Mouse (Mus musculus): ENCODE results near the gene Mast2. TPM values are rescaled to one million over a fixed set of nuclear protein-coding genes. Genes with fewer than 3 reads are reported as not detected.

Gene Mast2
- polyA plus RNA-seq, 1 experiment, result 45.1 TPM

GRCm38 (mm10) chr4:116336294-116336693, 127.7 kb downstream of the Mast2 start:
- TF ChIP-seq CTCF (conservative IDR thresholded peaks at IDR 0.05; ENCODE audit: insufficient read depth, insufficient read length, low read depth, low read length) (no peak), POLR2A (IDR thresholded peaks at IDR 0.05; ENCODE audit: low read depth, low read length) (no peak)
- no peaks in the 10 kb centered on the region for H3K27me3 ChIP-seq (replicated peaks; ENCODE audit: control insufficient read depth, insufficient read depth, low read length)

GRCm38 (mm10) chr4:116329256-116329655, 134.7 kb downstream of the Mast2 start:
- 95% methylated on average over 3 of the region's 3 CpGs for WGBS
- Histone ChIP-seq H3K27ac (ENCODE audit: insufficient read depth, low read depth, low read length) (no peak overlapping the region), H3K36me3 (ENCODE audit: control insufficient read depth, insufficient read depth, low read length) (no peaks in the 10 kb centered on the region), H3K4me1 (ENCODE audit: control insufficient read depth, insufficient read depth, low read length) (no peaks in the 10 kb centered on the region), H3K4me3 (ENCODE audit: insufficient read depth, low read depth, low read length) (no peak overlapping the region), H3K27me3 (replicated peaks; ENCODE audit: control insufficient read depth, insufficient read depth, low read length) (no peaks in the 10 kb centered on the region)
- no peak for TF ChIP-seq CTCF (conservative IDR thresholded peaks at IDR 0.05; ENCODE audit: insufficient read depth, insufficient read length, low read depth, low read length)
- TF ChIP-seq POLR2A (IDR thresholded peaks at IDR 0.05; ENCODE audit: low read depth, low read length), result no peak
- DNase-seq, result no peak

More at GRCm38 (mm10) chr4:116336294-116336693, 127.7 kb downstream of the Mast2 start:
- 95% methylated on average over 1 of the region's 1 CpGs for WGBS
- no peaks in the 10 kb centered on the region for H3K4me1 ChIP-seq (ENCODE audit: control insufficient read depth, insufficient read depth, low read length)
- H3K4me3 ChIP-seq (ENCODE audit: insufficient read depth, low read depth, low read length), result no peak overlapping the region
- H3K36me3 ChIP-seq (ENCODE audit: control insufficient read depth, insufficient read depth, low read length), result no peaks in the 10 kb centered on the region
- DNase-seq, result no peak
- no peak overlapping the region for H3K27ac ChIP-seq (ENCODE audit: insufficient read depth, low read depth, low read length)

GRCm38 (mm10) chr4:116322127-116322526, 141.9 kb downstream of the Mast2 start:
- Histone ChIP-seq H3K4me3 (ENCODE audit: insufficient read depth, low read depth, low read length) (no peak overlapping the region), H3K4me1 (ENCODE audit: control insufficient read depth, insufficient read depth, low read length) (no peaks in the 10 kb centered on the region), H3K27me3 (replicated peaks; ENCODE audit: control insufficient read depth, insufficient read depth, low read length) (no peaks in the 10 kb centered on the region), H3K27ac (ENCODE audit: insufficient read depth, low read depth, low read length) (no peak overlapping the region), H3K36me3 (ENCODE audit: control insufficient read depth, insufficient read depth, low read length) (no peaks in the 10 kb centered on the region)
- TF ChIP-seq CTCF (conservative IDR thresholded peaks at IDR 0.05; ENCODE audit: insufficient read depth, insufficient read length, low read depth, low read length) (no peak), POLR2A (IDR thresholded peaks at IDR 0.05; ENCODE audit: low read depth, low read length) (no peak)
- DNase-seq, result no peak
- 85% methylated on average over 6 of the region's 6 CpGs for WGBS

- H3K4me3 ChIP-seq (ENCODE audit: insufficient read depth, low read depth, low read length), result no peak overlapping the region
- no peaks in the 10 kb centered on the region for H3K27me3 ChIP-seq (replicated peaks; ENCODE audit: control insufficient read depth, insufficient read depth, low read length)
- H3K4me1 ChIP-seq (ENCODE audit: control insufficient read depth, insufficient read depth, low read length), result no peaks in the 10 kb centered on the region
- no peak for TF ChIP-seq POLR2A (IDR thresholded peaks at IDR 0.05; ENCODE audit: low read depth, low read length)
- WGBS, result 92% methylated on average over 4 of the region's 4 CpGs
- DNase-seq, result no peak
- H3K27ac ChIP-seq (ENCODE audit: insufficient read depth, low read depth, low read length), result no peak overlapping the region
- no peaks in the 10 kb centered on the region; the same call in 1 of the 2 replicates for H3K36me3 ChIP-seq (ENCODE audit: control insufficient read depth, insufficient read depth, low read length)
Measured at GRCm38 (mm10) chr4:116317575-116317974, 146.4 kb downstream of the Mast2 start.

GRCm38 (mm10) chr4:116304551-116304950, 159.4 kb downstream of the Mast2 start:
- peak; percentile 19 for DNase-seq
- WGBS, result 7% methylated on average over 1 of the region's 1 CpGs
- no peak overlapping the region for H3K4me3 ChIP-seq (ENCODE audit: insufficient read depth, low read depth, low read length)
- H3K27ac ChIP-seq (ENCODE audit: insufficient read depth, low read depth, low read length), result no peak overlapping the region
- H3K36me3 ChIP-seq (ENCODE audit: control insufficient read depth, insufficient read depth, low read length), result peaks cover 2% of the 10 kb centered on the region; the same call in 1 of the 2 replicates
- no peaks in the 10 kb centered on the region for H3K27me3 ChIP-seq (replicated peaks; ENCODE audit: control insufficient read depth, insufficient read depth, low read length)
- TF ChIP-seq POLR2A (IDR thresholded peaks at IDR 0.05; ENCODE audit: low read depth, low read length) (no peak), CTCF (conservative IDR thresholded peaks at IDR 0.05; ENCODE audit: insufficient read depth, insufficient read length, low read depth, low read length) (no peak)
- H3K4me1 ChIP-seq (ENCODE audit: control insufficient read depth, insufficient read depth, low read length), result no peaks in the 10 kb centered on the region

- DNase-seq, result no peak
- WGBS, result 39% methylated on average over 4 of the region's 4 CpGs
- no peaks in the 10 kb centered on the region for H3K27me3 ChIP-seq (replicated peaks; ENCODE audit: control insufficient read depth, insufficient read depth, low read length)
- H3K27ac ChIP-seq (ENCODE audit: insufficient read depth, low read depth, low read length), result no peak overlapping the region; the same call in 1 of the 2 replicates
- H3K36me3 ChIP-seq (ENCODE audit: control insufficient read depth, insufficient read depth, low read length), result no peaks in the 10 kb centered on the region; the same call in 1 of the 2 replicates
- H3K4me1 ChIP-seq (ENCODE audit: control insufficient read depth, insufficient read depth, low read length), result no peaks in the 10 kb centered on the region
- no peak overlapping the region for H3K4me3 ChIP-seq (ENCODE audit: insufficient read depth, low read depth, low read length)
- TF ChIP-seq POLR2A (IDR thresholded peaks at IDR 0.05; ENCODE audit: low read depth, low read length), result no peak
- TF ChIP-seq CTCF (conservative IDR thresholded peaks at IDR 0.05; ENCODE audit: insufficient read depth, insufficient read length, low read depth, low read length), result no peak
Measured at GRCm38 (mm10) chr4:116300878-116301355, 163.1 kb downstream of the Mast2 start.

GRCm38 (mm10) chr4:116293296-116293695, 170.7 kb downstream of the Mast2 start:
- Histone ChIP-seq H3K4me3 (ENCODE audit: insufficient read depth, low read depth, low read length) (no peak overlapping the region), H3K4me1 (ENCODE audit: control insufficient read depth, insufficient read depth, low read length) (no peaks in the 10 kb centered on the region), H3K27ac (ENCODE audit: insufficient read depth, low read depth, low read length) (no peak overlapping the region), H3K27me3 (replicated peaks; ENCODE audit: control insufficient read depth, insufficient read depth, low read length) (no peaks in the 10 kb centered on the region), H3K36me3 (ENCODE audit: control insufficient read depth, insufficient read depth, low read length) (no peaks in the 10 kb centered on the region)
- WGBS, result 89% methylated on average over 12 of the region's 12 CpGs
- TF ChIP-seq POLR2A (IDR thresholded peaks at IDR 0.05; ENCODE audit: low read depth, low read length) (no peak), CTCF (conservative IDR thresholded peaks at IDR 0.05; ENCODE audit: insufficient read depth, insufficient read length, low read depth, low read length) (no peak)
- no peak for DNase-seq
